Mouse (Mus musculus) layer of hippocampus, postnatal 36 days (tissue): Measurements from ENCODE around the gene Borcs7. TPM values are rescaled to one million over a fixed set of nuclear protein-coding genes. Genes with fewer than 3 reads are reported as not detected.

Experiments
- DNase-seq, 2 experiments: peaks; one replicate each; pipeline ENCODE4 v3.0.0; 2022
- total RNA-seq, 2 experiments: library from RNA; stranded (reverse); gene quantifications; 2 replicates each; pipeline ENCODE4 v1.2.3; 2021

The Borcs7 gene
- total RNA-seq, 2 experiments from 2014 or later: 20.6 to 22.0 TPM

GRCm38 (mm10) chr19:46665474-46665873, 24.2 kb upstream of the Borcs7 start:
- no peak for DNase-seq

GRCm38 (mm10) chr19:46667300-46667699, 22.4 kb upstream of the Borcs7 start:
- DNase-seq: peak in 1 of 2 experiments; percentile 0

GRCm38 (mm10) chr19:46668263-46668662, 21.4 kb upstream of the Borcs7 start:
- peak in 1 of 2 experiments; percentile 1 for DNase-seq

GRCm38 (mm10) chr19:46669802-46670201, 19.9 kb upstream of the Borcs7 start:
- no peak for DNase-seq

- DNase-seq: peak; percentile 52 to 63
These were observed 19.0 kb upstream of the Borcs7 start for GRCm38 (mm10) chr19:46670691-46671090.

GRCm38 (mm10) chr19:46672766-46673418, 16.8 kb upstream of the Borcs7 start, which contains the start of gene Cyp17a1:
TSS of gene Cyp17a1 (minus strand) at chr19:46673172.
- DNase-seq: no peak

- no peak for DNase-seq
These were observed 14.1 kb upstream of the Borcs7 start for GRCm38 (mm10) chr19:46675641-46676040.

GRCm38 (mm10) chr19:46679720-46680383, 9.9 kb upstream of the Borcs7 start:
- no peak for DNase-seq

GRCm38 (mm10) chr19:46690387-46690786, 681 bp downstream of the Borcs7 start:
- DNase-seq: no peak

GRCm38 (mm10) chr19:46691078-46691477, 1.4 kb downstream of the Borcs7 start:
- no peak for DNase-seq

- DNase-seq: no peak
These were observed 3.4 kb downstream of the Borcs7 start for GRCm38 (mm10) chr19:46693146-46693545.

- no peak for DNase-seq
These were observed 6.8 kb downstream of the Borcs7 start for GRCm38 (mm10) chr19:46696482-46696881.

GRCm38 (mm10) chr19:46696943-46697342, 7.2 kb downstream of the Borcs7 start:
- no peak for DNase-seq

- no peak for DNase-seq
These were observed 8.3 kb downstream of the Borcs7 start for GRCm38 (mm10) chr19:46697840-46698517.

GRCm38 (mm10) chr19:46699011-46699481, 9.3 kb downstream of the Borcs7 start:
- no peak for DNase-seq

GRCm38 (mm10) chr19:46701156-46701555, 11.4 kb downstream of the Borcs7 start:
- DNase-seq: no peak

- no peak for DNase-seq
These were observed 16.2 kb downstream of the Borcs7 start for GRCm38 (mm10) chr19:46705779-46706495.

- DNase-seq: no peak
These were observed 17.0 kb downstream of the Borcs7 start for GRCm38 (mm10) chr19:46706540-46707295.

- DNase-seq: peak; percentile 24 to 33
These were observed 17.8 kb downstream of the Borcs7 start, which contains the start of gene As3mt for GRCm38 (mm10) chr19:46707296-46708151. TSS of gene As3mt (plus strand) at chr19:46707458.

GRCm38 (mm10) chr19:46710614-46711013, 20.9 kb downstream of the Borcs7 start:
- no peak for DNase-seq

GRCm38 (mm10) chr19:46714234-46714633, 24.5 kb downstream of the Borcs7 start:
- DNase-seq: no peak
